Mouse (Mus musculus) cerebellum, adult 2 months (tissue): Measurements from ENCODE around the gene Sohlh2.

Experiments
- CTCF ChIP-seq: fragments of 200-500 bp; IDR thresholded peaks from 2 replicates; pipeline ENCODE4 v1.5.1; 2011; ENCODE audit warnings: low read depth, mild to moderate bottlenecking, control low read depth, low read length, moderate library complexity, borderline replicate concordance; ENCODE audit not compliant: insufficient read depth
- POLR2A ChIP-seq: fragments of 200-500 bp; IDR thresholded peaks from 2 replicates; pipeline ENCODE4 v1.6.1; 2011; ENCODE audit warnings: low read length, control low read depth, borderline replicate concordance; ENCODE audit not compliant: insufficient read depth

- TF ChIP-seq CTCF (no peak), POLR2A (no peak)
Measured at GRCm38 (mm10) chr3:55248048-55248447, 66.2 kb downstream of the Sohlh2 start.
